Mouse (Mus musculus) stomach, embryonic 16.5 days (tissue): ENCODE results near the gene Dgcr2. TPM values are rescaled to one million over a fixed set of nuclear protein-coding genes. Genes with fewer than 3 reads are reported as not detected.

Source experiments
- ATAC-seq: fragments of 200-750 bp; cut with Nextera tagmentation; 2 replicates; pipeline ENCODE4 v1.8.0; 2017; ENCODE audit warnings: moderate number of reproducible peaks, moderate TSS enrichment; ENCODE audit not compliant: insufficient read depth, low FRiP score
- H3K27ac ChIP-seq: fragments of 300-500 bp; sonication (generic); 2 replicates; pipeline ENCODE4 v1.5.1; 2014; ENCODE audit warnings: low read length
- H3K27me3 ChIP-seq: fragments of 300-500 bp; sonication (generic); 2 replicates; pipeline ENCODE4 v1.6.1; 2014; ENCODE audit warnings: low read length, control low read depth, mixed read lengths; ENCODE audit not compliant: control insufficient read depth, insufficient read depth
- H3K36me3 ChIP-seq: fragments of 300-500 bp; sonication (generic); 2 replicates; pipeline ENCODE4 v1.6.1; 2014; ENCODE audit warnings: low read length; ENCODE audit not compliant: control insufficient read depth, insufficient read depth
- H3K4me1 ChIP-seq: fragments of 300-500 bp; sonication (generic); 2 replicates; pipeline ENCODE4 v1.6.1; 2014; ENCODE audit warnings: low read length, control low read depth, mixed read lengths; ENCODE audit not compliant: control insufficient read depth, insufficient read depth
- H3K4me2 ChIP-seq: fragments of 300-500 bp; sonication (generic); 2 replicates; pipeline ENCODE4 v1.6.1; 2014; ENCODE audit warnings: low read depth, low read length, mixed read lengths
- H3K4me3 ChIP-seq: fragments of 300-500 bp; sonication (generic); replicated peaks from 2 replicates; pipeline ENCODE4 v1.5.1; 2014; ENCODE audit warnings: mild to moderate bottlenecking, low read length
- H3K9ac ChIP-seq: fragments of 300-500 bp; sonication (generic); 2 replicates; pipeline ENCODE4 v1.6.1; 2014; ENCODE audit warnings: low read length
- H3K9me3 ChIP-seq: fragments of 300-500 bp; sonication (generic); replicated peaks from 2 replicates; pipeline ENCODE4 v1.6.1; 2016; ENCODE audit warnings: low read length, control low read depth; ENCODE audit not compliant: control insufficient read depth
- WGBS: fragments of 180-500 bp; shearing (Covaris S2); extraction: QIAGEN DNeasy Blood & Tissue Kit; methylation state at CpG from one replicate; pipeline ENCODE4 v1.1.7; 2014; 5-methylcytosine and 5-hydroxymethylcytosine counted together
- polyA plus RNA-seq: library from polyadenylated mRNA; unstranded; fragments of >200 nt; fragmentation: Nextera tagmentation; extraction: Ambion mirVana; gene quantifications from 2 replicates; pipeline ENCODE4 v1.2.1, GENCODE M21; 2015

Gene Dgcr2
- polyA plus RNA-seq, 1 experiment from 2014 or later = 80.6 TPM

GRCm38 (mm10) chr16:17871248-17871647 lies 27.1 kb downstream of the Dgcr2 start:
- Histone ChIP-seq H3K4me3 (no peak overlapping the region), H3K27me3 (no peaks in the 10 kb centered on the region), H3K27ac (no peak overlapping the region), H3K4me1 (peaks cover 4% of the 10 kb centered on the region; the same call in 1 of the 2 replicates), H3K9ac (no peak overlapping the region), H3K36me3 (no peaks in the 10 kb centered on the region), H3K4me2 (no peak overlapping the region), H3K9me3 (no peaks in the 10 kb centered on the region)
- WGBS = 80% methylated on average over 5 of the region's 5 CpGs
- no peak for ATAC-seq

GRCm38 (mm10) chr16:17865770-17866169 lies 32.6 kb downstream of the Dgcr2 start:
- Histone ChIP-seq H3K9me3 (no peaks in the 10 kb centered on the region), H3K27me3 (no peaks in the 10 kb centered on the region), H3K9ac (no peak overlapping the region), H3K36me3 (no peaks in the 10 kb centered on the region), H3K27ac (peak overlapping the region; percentile 42; the same call in 1 of the 2 replicates), H3K4me2 (no peak overlapping the region), H3K4me3 (no peak overlapping the region), H3K4me1 (peaks cover 3% of the 10 kb centered on the region; the same call in 1 of the 2 replicates)
- ATAC-seq = peak; percentile 87
- WGBS = 63% methylated on average over 6 of the region's 6 CpGs

- peaks cover 3% of the 10 kb centered on the region; the same call in 1 of the 2 replicates for H3K4me1 ChIP-seq
- no peak overlapping the region for H3K4me2 ChIP-seq
- H3K9ac ChIP-seq = no peak overlapping the region
- no peaks in the 10 kb centered on the region for H3K36me3 ChIP-seq
- ATAC-seq = no peak
- H3K27me3 ChIP-seq = no peaks in the 10 kb centered on the region
- no peaks in the 10 kb centered on the region for H3K9me3 ChIP-seq
- 69% methylated on average over 2 of the region's 2 CpGs for WGBS
- no peak overlapping the region for H3K4me3 ChIP-seq
- no peak overlapping the region for H3K27ac ChIP-seq
Observed at GRCm38 (mm10) chr16:17865293-17865692, 33.1 kb downstream of the Dgcr2 start.

- H3K27ac ChIP-seq = no peak overlapping the region
- H3K4me1 ChIP-seq = no peaks in the 10 kb centered on the region
- H3K9me3 ChIP-seq = no peaks in the 10 kb centered on the region
- H3K36me3 ChIP-seq = peaks cover 34% of the 10 kb centered on the region
- no peak for ATAC-seq
- H3K4me3 ChIP-seq = no peak overlapping the region
- no peaks in the 10 kb centered on the region for H3K27me3 ChIP-seq
- no peak overlapping the region for H3K9ac ChIP-seq
- no peak overlapping the region for H3K4me2 ChIP-seq
Observed at GRCm38 (mm10) chr16:17858592-17858991, 39.8 kb downstream of the Dgcr2 start.

- Histone ChIP-seq H3K27ac (no peak overlapping the region), H3K4me2 (no peak overlapping the region), H3K9ac (no peak overlapping the region), H3K4me3 (no peak overlapping the region), H3K9me3 (no peaks in the 10 kb centered on the region), H3K27me3 (no peaks in the 10 kb centered on the region), H3K36me3 (peaks cover 34% of the 10 kb centered on the region), H3K4me1 (no peaks in the 10 kb centered on the region)
- 82% methylated on average over 7 of the region's 7 CpGs for WGBS
- ATAC-seq = peak; percentile 53; the same call in 1 of the 2 replicates
Observed at GRCm38 (mm10) chr16:17857157-17857556, 41.2 kb downstream of the Dgcr2 start.

- no peaks in the 10 kb centered on the region for H3K4me1 ChIP-seq
- no peak overlapping the region for H3K4me2 ChIP-seq
- H3K36me3 ChIP-seq = peaks cover 23% of the 10 kb centered on the region
- no peak overlapping the region for H3K9ac ChIP-seq
- H3K27me3 ChIP-seq = no peaks in the 10 kb centered on the region
- 80% methylated on average over 2 of the region's 2 CpGs for WGBS
- no peak for ATAC-seq
- no peaks in the 10 kb centered on the region for H3K9me3 ChIP-seq
- no peak overlapping the region for H3K27ac ChIP-seq
- no peak overlapping the region for H3K4me3 ChIP-seq
Observed at GRCm38 (mm10) chr16:17853263-17853662, 45.1 kb downstream of the Dgcr2 start.

- WGBS = 95% methylated on average over 1 of the region's 1 CpGs
- Histone ChIP-seq H3K27ac (no peak overlapping the region), H3K9ac (no peak overlapping the region), H3K4me1 (no peaks in the 10 kb centered on the region), H3K27me3 (no peaks in the 10 kb centered on the region), H3K4me2 (no peak overlapping the region), H3K36me3 (peaks cover 18% of the 10 kb centered on the region; the same call in 1 of the 2 replicates), H3K4me3 (no peak overlapping the region), H3K9me3 (no peaks in the 10 kb centered on the region)
- no peak for ATAC-seq
Observed at GRCm38 (mm10) chr16:17851860-17852259, 46.5 kb downstream of the Dgcr2 start.

GRCm38 (mm10) chr16:17851331-17851730 lies 47.0 kb downstream of the Dgcr2 start:
- Histone ChIP-seq H3K4me2 (no peak overlapping the region), H3K9me3 (no peaks in the 10 kb centered on the region), H3K4me3 (no peak overlapping the region), H3K9ac (no peak overlapping the region), H3K4me1 (no peaks in the 10 kb centered on the region), H3K36me3 (peaks cover 16% of the 10 kb centered on the region), H3K27me3 (no peaks in the 10 kb centered on the region), H3K27ac (no peak overlapping the region)
- no peak for ATAC-seq
- 95% methylated on average over 5 of the region's 5 CpGs for WGBS

GRCm38 (mm10) chr16:17849486-17849885 lies 48.9 kb downstream of the Dgcr2 start:
- H3K27ac ChIP-seq = no peak overlapping the region
- H3K4me2 ChIP-seq = no peak overlapping the region
- H3K27me3 ChIP-seq = no peaks in the 10 kb centered on the region
- 78% methylated on average over 6 of the region's 6 CpGs for WGBS
- peaks cover 13% of the 10 kb centered on the region; the same call in 1 of the 2 replicates for H3K36me3 ChIP-seq
- no peak for ATAC-seq
- no peaks in the 10 kb centered on the region for H3K9me3 ChIP-seq
- no peaks in the 10 kb centered on the region for H3K4me1 ChIP-seq
- no peak overlapping the region for H3K9ac ChIP-seq
- no peak overlapping the region for H3K4me3 ChIP-seq

- Histone ChIP-seq H3K4me1 (no peaks in the 10 kb centered on the region), H3K9me3 (no peaks in the 10 kb centered on the region), H3K36me3 (peaks cover 11% of the 10 kb centered on the region; the same call in 1 of the 2 replicates), H3K27me3 (no peaks in the 10 kb centered on the region), H3K4me3 (no peak overlapping the region), H3K4me2 (no peak overlapping the region), H3K9ac (no peak overlapping the region), H3K27ac (no peak overlapping the region)
- no peak for ATAC-seq
- whole genome bisulfite sequencing = 21% methylated on average over 1 of the region's 1 CpGs
Observed at GRCm38 (mm10) chr16:17848928-17849327, 49.4 kb downstream of the Dgcr2 start.
